9 mouse cellular contexts compared by ENCODE assay signal in the genomic region with DNA sequence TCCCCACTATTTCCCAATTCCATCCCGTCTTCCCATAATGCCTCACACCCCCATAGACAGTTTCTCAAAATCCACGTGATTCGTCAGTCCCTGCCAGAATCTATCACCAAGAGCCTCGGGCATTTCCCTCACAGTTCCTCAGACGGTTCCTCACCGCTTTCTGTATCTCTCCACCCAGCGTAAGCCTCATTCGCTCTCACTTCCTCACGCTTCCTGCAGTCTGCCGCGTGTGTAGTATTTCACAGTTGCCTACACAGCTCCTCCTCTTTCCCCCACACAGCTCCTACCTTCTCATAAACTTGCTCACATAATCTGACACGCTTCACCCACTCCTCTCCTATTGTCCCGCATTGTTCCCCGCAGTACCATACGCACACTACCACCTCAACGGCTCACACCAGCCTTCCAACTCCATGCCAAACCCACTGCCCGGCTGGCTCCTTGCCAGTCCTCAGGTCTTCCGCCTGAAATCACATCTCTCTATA. TPM values are rescaled to one million over a fixed set of nuclear protein-coding genes. Genes with fewer than 3 reads are reported as not detected.
A peak's percentile ranks its signal among the peaks of the same experiment; 100 is the strongest.
DNase-seq lines count a peak whose midpoint lies in the region; ATAC-seq and TF ChIP-seq lines count a peak whose summit lies in the region.
"Had no signal": no experiment of that assay in that cellular context is flagged by ENCODE, and none has a peak within 500 bp of the region (broad histone marks: within the 10 kb centered on the region; RNA-seq: fewer than 3 reads in every experiment).

No protein-coding gene starts in this region.

- H3K27me3 ChIP-seq in hindbrain, postnatal 0 days (ENCODE audit: insufficient read depth, low read length): no peaks in the 10 kb centered on the region
- H3K27me3 ChIP-seq in midbrain, postnatal 0 days (ENCODE audit: insufficient read depth, low read length): no peaks in the 10 kb centered on the region

- TF ChIP-seq CTCF in hindbrain, postnatal 0 days (IDR thresholded peaks at IDR 0.05; ENCODE audit: low read depth): no peak
- TF ChIP-seq CTCF in midbrain, postnatal 0 days (IDR thresholded peaks at IDR 0.05): no peak

- peak overlapping the region; percentile 52; the same call in 1 of the 2 replicates for H3K27ac ChIP-seq in hindbrain, postnatal 0 days
- H3K27ac ChIP-seq in midbrain, postnatal 0 days (ENCODE audit: low read depth, low read length): no peak overlapping the region

- WGBS in hindbrain, postnatal 0 days: 53% methylated on average over 18 of the region's 18 CpGs
- WGBS in midbrain, postnatal 0 days: 76% methylated on average over 18 of the region's 18 CpGs

- peak; percentile 43 to 49 for DNase-seq in left cerebral cortex, adult 18-20 months (ENCODE audit: low spot score in 2 of 2)
- DNase-seq in left cerebral cortex, adult 11 months (ENCODE audit: low spot score): no peak
- peak; percentile 75 for DNase-seq in hindbrain, postnatal 0 days (ENCODE audit: low spot score)
- DNase-seq in midbrain, postnatal 0 days (ENCODE audit: low spot score): peak; percentile 73
- DNase-seq in testis, postnatal 10 days (ENCODE audit: low spot score): no peak
- DNase-seq in thymus, postnatal 36 days: no peak
- DNase-seq: gastrocnemius, postnatal 14 days had no signal

- ATAC-seq in common myeloid progenitor, adult 5-6 weeks (replicated peaks; ENCODE audit: low read depth, poor library complexity, severe bottlenecking): peak; percentile 91
- ATAC-seq in hindbrain, postnatal 0 days: peak; percentile 63
- no peak for ATAC-seq in midbrain, postnatal 0 days (ENCODE audit: low FRiP score)
- no peak for ATAC-seq in cerebellum, adult (ENCODE audit: insufficient number of reproducible peaks, low FRiP score, low TSS enrichment)

- no peak overlapping the region for H3K4me3 ChIP-seq in hindbrain, postnatal 0 days (ENCODE audit: low read length)
- no peak overlapping the region for H3K4me3 ChIP-seq in midbrain, postnatal 0 days (ENCODE audit: low read depth, low read length)

- no peak overlapping the region for H3K9ac ChIP-seq in hindbrain, postnatal 0 days (replicated peaks; ENCODE audit: low read length)
- H3K9ac ChIP-seq in midbrain, postnatal 0 days (replicated peaks; ENCODE audit: low read length, poor library complexity, severe bottlenecking): no peak overlapping the region

- H3K9me3 ChIP-seq in hindbrain, postnatal 0 days (ENCODE audit: low read length): no peaks in the 10 kb centered on the region
- H3K9me3 ChIP-seq in midbrain, postnatal 0 days (ENCODE audit: low read length): no peaks in the 10 kb centered on the region

- H3K36me3 ChIP-seq in hindbrain, postnatal 0 days (ENCODE audit: insufficient read depth, low read length): peaks cover 65% of the 10 kb centered on the region
- peaks cover 82% of the 10 kb centered on the region for H3K36me3 ChIP-seq in midbrain, postnatal 0 days (ENCODE audit: insufficient read depth, low read length)

- H3K4me1 ChIP-seq in hindbrain, postnatal 0 days (ENCODE audit: insufficient read depth, low read length): no peaks in the 10 kb centered on the region
- H3K4me1 ChIP-seq in midbrain, postnatal 0 days (ENCODE audit: insufficient read depth, low read length): no peaks in the 10 kb centered on the region

- no peak overlapping the region for H3K4me2 ChIP-seq in hindbrain, postnatal 0 days (ENCODE audit: low read depth, low read length)
- no peak overlapping the region for H3K4me2 ChIP-seq in midbrain, postnatal 0 days (ENCODE audit: low read depth, low read length, poor library complexity, severe bottlenecking)

RNA-seq across cellular contexts. Expression of gene Kif1a, which starts 30.2 kb away (rescaled TPM):
- 100 to 1,000 TPM; 735 to 776 TPM for total RNA-seq in left cerebral cortex, adult 18-20 months (2021)
- total RNA-seq in common myeloid progenitor, adult 5-6 weeks (2017): not detected in 2 replicates
- 600 and 696 TPM in 2 replicates for total RNA-seq in hindbrain, postnatal 0 days (2014; rRNA removed)
- 651 and 675 TPM in 2 replicates for polyA plus RNA-seq in hindbrain, postnatal 0 days (2015; fragmentation: Nextera tagmentation; extraction: Ambion mirVana)
- total RNA-seq in midbrain, postnatal 0 days (2014; rRNA removed): 677 and 686 TPM in 2 replicates
- 690 and 716 TPM in 2 replicates for polyA plus RNA-seq in midbrain, postnatal 0 days (2015; fragmentation: Nextera tagmentation; extraction: Ambion mirVana)

Comparison
In these comparisons a context has a peak if more than half of its experiments do, and no peak if none do; other contexts are left out.
1. DNase-seq: peak in left cerebral cortex, adult 18-20 months (2 of 2), hindbrain, postnatal 0 days (single experiment) and midbrain, postnatal 0 days (single experiment); none in left cerebral cortex, adult 11 months (single experiment), testis, postnatal 10 days (single experiment) and thymus, postnatal 36 days (0 of 2).
2. ATAC-seq: peak in common myeloid progenitor, adult 5-6 weeks (single experiment) and hindbrain, postnatal 0 days (single experiment); none in midbrain, postnatal 0 days (single experiment) and cerebellum, adult (single experiment).
3. RNA of gene Kif1a, which starts 30.2 kb away (total RNA-seq): 735 to 776 TPM in left cerebral cortex, adult 18-20 months, 600 to 696 TPM in hindbrain, postnatal 0 days and 677 to 686 TPM in midbrain, postnatal 0 days; not detected in common myeloid progenitor, adult 5-6 weeks; every median in the first group is over 100 times any median in the second.